Mouse (Mus musculus) forebrain, embryonic 16.5 days (tissue): ENCODE results near the gene Dnal1. TPM values are rescaled to one million over a fixed set of nuclear protein-coding genes. Genes with fewer than 3 reads are reported as not detected.

Source experiments
- ATAC-seq: fragments of 200-750 bp; cut with Nextera tagmentation; 2 replicates; pipeline ENCODE4 v1.8.0; 2017; ENCODE audit warnings: mild to moderate bottlenecking, moderate library complexity
- H3K27ac ChIP-seq: fragments of 300-500 bp; sonication (generic); 2 replicates; pipeline ENCODE4 v1.5.1; 2014; ENCODE audit warnings: low read length, control low read depth
- H3K27me3 ChIP-seq: fragments of 300-500 bp; sonication (generic); replicated peaks from 2 replicates; pipeline ENCODE4 v1.6.1; 2014; ENCODE audit warnings: low read length; ENCODE audit not compliant: control insufficient read depth, insufficient read depth
- H3K36me3 ChIP-seq: fragments of 300-500 bp; sonication (generic); 2 replicates; pipeline ENCODE4 v1.6.1; 2014; ENCODE audit not compliant: control insufficient read depth, insufficient read depth
- H3K4me1 ChIP-seq: fragments of 300-500 bp; sonication (generic); replicated peaks from 2 replicates; pipeline ENCODE4 v1.6.1; 2014; ENCODE audit warnings: low read length; ENCODE audit not compliant: control insufficient read depth, insufficient read depth
- H3K4me2 ChIP-seq: fragments of 300-500 bp; sonication (generic); 2 replicates; pipeline ENCODE4 v1.6.1; 2014; ENCODE audit warnings: mild to moderate bottlenecking, low read length, control low read depth
- H3K4me3 ChIP-seq: fragments of 300-500 bp; sonication (generic); replicated peaks from 2 replicates; pipeline ENCODE4 v1.5.1; 2014; ENCODE audit warnings: mild to moderate bottlenecking, low read length, control low read depth
- H3K9ac ChIP-seq: fragments of 300-500 bp; sonication (generic); replicated peaks from 2 replicates; pipeline ENCODE4 v1.6.1; 2014; ENCODE audit warnings: low read depth, low read length, control low read depth
- H3K9me3 ChIP-seq: fragments of 300-500 bp; sonication (generic); 2 replicates; pipeline ENCODE4 v1.6.1; 2016; ENCODE audit warnings: low read length; ENCODE audit not compliant: control insufficient read depth
- WGBS: fragments of 180-500 bp; shearing (Covaris S2); extraction: QIAGEN DNeasy Blood & Tissue Kit; methylation state at CpG from one replicate; pipeline ENCODE4 v1.1.7; 2014; 5-methylcytosine and 5-hydroxymethylcytosine counted together
- polyA plus RNA-seq: library from polyadenylated mRNA; unstranded; fragments of >200 nt; fragmentation: Nextera tagmentation; extraction: Ambion mirVana; gene quantifications from 2 replicates; pipeline ENCODE4 v1.2.1, GENCODE M21; 2015

Gene Dnal1
- polyA plus RNA-seq, 1 experiment from 2014 or later = 10.4 TPM

GRCm38 (mm10) chr12:84141271-84141670, 27.1 kb downstream of the Dnal1 start:
- ATAC-seq = no peak
- WGBS = 93% methylated on average over 4 of the region's 4 CpGs
- no peak overlapping the region for H3K4me3 ChIP-seq
- no peak overlapping the region for H3K4me2 ChIP-seq
- no peaks in the 10 kb centered on the region for H3K27me3 ChIP-seq
- H3K4me1 ChIP-seq = no peaks in the 10 kb centered on the region
- no peak overlapping the region for H3K27ac ChIP-seq
- no peaks in the 10 kb centered on the region for H3K9me3 ChIP-seq
- H3K9ac ChIP-seq = no peak overlapping the region
- H3K36me3 ChIP-seq = no peaks in the 10 kb centered on the region; the same call in 1 of the 2 replicates

GRCm38 (mm10) chr12:84142281-84143050, 28.3 kb downstream of the Dnal1 start:
- Histone ChIP-seq H3K9me3 (no peaks in the 10 kb centered on the region), H3K9ac (no peak overlapping the region), H3K4me3 (no peak overlapping the region), H3K4me2 (no peak overlapping the region), H3K4me1 (peaks cover 4% of the 10 kb centered on the region), H3K36me3 (no peaks in the 10 kb centered on the region; the same call in 1 of the 2 replicates), H3K27me3 (no peaks in the 10 kb centered on the region), H3K27ac (no peak overlapping the region)
- no peak for ATAC-seq
- 60% methylated on average over 14 of the region's 14 CpGs for WGBS

- peak within 1 kb of the TSS; percentile 59 for H3K4me3 ChIP-seq
- H3K4me1 ChIP-seq = peaks cover 19% of the 10 kb centered on the region
- H3K4me2 ChIP-seq = peak within 1 kb of the TSS; percentile 80
- peak within 1 kb of the TSS; percentile 64 for H3K9ac ChIP-seq
- 0% methylated on average over 49 of the region's 50 CpGs for WGBS
- H3K27ac ChIP-seq = peak within 1 kb of the TSS; percentile 65
- H3K9me3 ChIP-seq = no peaks in the 10 kb centered on the region
- H3K36me3 ChIP-seq = no peaks in the 10 kb centered on the region
- H3K27me3 ChIP-seq = no peaks in the 10 kb centered on the region
- peak; percentile 97 for ATAC-seq
These were observed 33.9 kb downstream of the Dnal1 start, which contains the start of gene Pnma1 for GRCm38 (mm10) chr12:84147954-84148621. Gene Pnma1, minus strand, starts transcription at chr12:84148489.

GRCm38 (mm10) chr12:84148622-84149012, 34.5 kb downstream of the Dnal1 start:
- Histone ChIP-seq H3K27me3 (no peaks in the 10 kb centered on the region), H3K4me2 (peak overlapping the region; percentile 80), H3K27ac (peak overlapping the region; percentile 65), H3K4me3 (peak overlapping the region; percentile 59), H3K36me3 (no peaks in the 10 kb centered on the region), H3K4me1 (peaks cover 19% of the 10 kb centered on the region), H3K9ac (peak overlapping the region; percentile 64), H3K9me3 (no peaks in the 10 kb centered on the region)
- WGBS = 4% methylated on average over 10 of the region's 10 CpGs
- peak; percentile 32; the same call in 1 of the 2 replicates for ATAC-seq

GRCm38 (mm10) chr12:84149971-84150370, 35.8 kb downstream of the Dnal1 start:
- H3K4me1 ChIP-seq = peaks cover 19% of the 10 kb centered on the region
- H3K27me3 ChIP-seq = no peaks in the 10 kb centered on the region
- no peak overlapping the region for H3K9ac ChIP-seq
- 0 out of 2 replicates have a peak, but pooled peaks cover 4% of the 10 kb centered on the region for H3K36me3 ChIP-seq
- WGBS = 67% methylated on average over 15 of the region's 15 CpGs
- ATAC-seq = no peak
- H3K9me3 ChIP-seq = no peaks in the 10 kb centered on the region
- no peak overlapping the region for H3K4me2 ChIP-seq
- H3K4me3 ChIP-seq = no peak overlapping the region
- no peak overlapping the region for H3K27ac ChIP-seq

- no peaks in the 10 kb centered on the region for H3K9me3 ChIP-seq
- no peak overlapping the region for H3K4me3 ChIP-seq
- peaks cover 19% of the 10 kb centered on the region for H3K4me1 ChIP-seq
- no peak overlapping the region for H3K27ac ChIP-seq
- H3K27me3 ChIP-seq = no peaks in the 10 kb centered on the region
- H3K9ac ChIP-seq = no peak overlapping the region
- no peak for ATAC-seq
- WGBS = 72% methylated on average over 6 of the region's 6 CpGs
- no peak overlapping the region for H3K4me2 ChIP-seq
- H3K36me3 ChIP-seq = 0 out of 2 replicates have a peak, but pooled peaks cover 4% of the 10 kb centered on the region
These were observed 36.8 kb downstream of the Dnal1 start for GRCm38 (mm10) chr12:84150976-84151375.

GRCm38 (mm10) chr12:84151911-84152310, 37.7 kb downstream of the Dnal1 start:
- H3K27me3 ChIP-seq = no peaks in the 10 kb centered on the region
- 0 out of 2 replicates have a peak, but pooled peaks cover 6% of the 10 kb centered on the region for H3K36me3 ChIP-seq
- no peak for ATAC-seq
- H3K4me1 ChIP-seq = peaks cover 19% of the 10 kb centered on the region
- no peak overlapping the region for H3K4me2 ChIP-seq
- H3K9ac ChIP-seq = no peak overlapping the region
- no peak overlapping the region for H3K27ac ChIP-seq
- no peak overlapping the region for H3K4me3 ChIP-seq
- no peaks in the 10 kb centered on the region for H3K9me3 ChIP-seq
- 91% methylated on average over 10 of the region's 10 CpGs for WGBS

GRCm38 (mm10) chr12:84152352-84153190, 38.4 kb downstream of the Dnal1 start:
- no peak for ATAC-seq
- no peak overlapping the region for H3K4me3 ChIP-seq
- H3K36me3 ChIP-seq = 0 out of 2 replicates have a peak, but pooled peaks cover 6% of the 10 kb centered on the region
- no peak overlapping the region for H3K27ac ChIP-seq
- H3K9ac ChIP-seq = no peak overlapping the region
- H3K27me3 ChIP-seq = no peaks in the 10 kb centered on the region
- no peak overlapping the region for H3K4me2 ChIP-seq
- 79% methylated on average over 32 of the region's 32 CpGs for WGBS
- no peaks in the 10 kb centered on the region for H3K9me3 ChIP-seq
- peaks cover 13% of the 10 kb centered on the region for H3K4me1 ChIP-seq

GRCm38 (mm10) chr12:84153414-84153813, 39.2 kb downstream of the Dnal1 start:
- Histone ChIP-seq H3K27ac (no peak overlapping the region), H3K4me2 (no peak overlapping the region), H3K4me3 (no peak overlapping the region), H3K27me3 (no peaks in the 10 kb centered on the region), H3K9ac (no peak overlapping the region), H3K9me3 (no peaks in the 10 kb centered on the region), H3K36me3 (0 out of 2 replicates have a peak, but pooled peaks cover 6% of the 10 kb centered on the region), H3K4me1 (peaks cover 8% of the 10 kb centered on the region)
- no peak for ATAC-seq
- WGBS = 89% methylated on average over 6 of the region's 6 CpGs
